Comparison of ENCODE assay signal across 22 mouse cellular contexts in genomic region chr6:148000483-148000882, GRCm38 (mm10). TPM values are rescaled to one million over a fixed set of nuclear protein-coding genes. Genes with fewer than 3 reads are reported as not detected.
"Had no signal": no experiment of that assay in that cellular context is flagged by ENCODE, and none has a peak within 500 bp of the region (broad histone marks: within the 10 kb centered on the region; RNA-seq: fewer than 3 reads in every experiment).

No protein-coding gene starts in this region.

- H3K4me1 ChIP-seq: heart, embryonic 13.5 days; heart, embryonic 15.5 days; hindbrain, embryonic 12.5 days; hindbrain, embryonic 15.5 days; kidney, embryonic 15.5 days; limb, embryonic 13.5 days; limb, embryonic 15.5 days; liver, embryonic 12.5 days had no signal

- H3K9me3 ChIP-seq: heart, embryonic 13.5 days; heart, embryonic 15.5 days; hindbrain, embryonic 12.5 days; hindbrain, embryonic 15.5 days; kidney, embryonic 15.5 days; limb, embryonic 13.5 days; limb, embryonic 15.5 days; liver, embryonic 12.5 days had no signal

- DNase-seq: gastrocnemius, adult 2 months; gastrocnemius, postnatal 14 days; gastrocnemius, postnatal 36 days; heart, adult 11 months; heart, adult 2 months; heart, postnatal 14 days; heart, postnatal 36 days; kidney, adult 11 months; layer of hippocampus, adult 9-11 months; layer of hippocampus, postnatal 36 days; left cerebral cortex, postnatal 4 days had no signal

- H3K4me2 ChIP-seq: heart, embryonic 11.5 days; heart, embryonic 13.5 days; heart, embryonic 15.5 days; hindbrain, embryonic 12.5 days; hindbrain, embryonic 15.5 days; kidney, embryonic 15.5 days; limb, embryonic 13.5 days; limb, embryonic 15.5 days; liver, embryonic 12.5 days had no signal

- H3K9ac ChIP-seq: heart, embryonic 13.5 days; heart, embryonic 15.5 days; hindbrain, embryonic 12.5 days; hindbrain, embryonic 15.5 days; kidney, embryonic 15.5 days; limb, embryonic 13.5 days; limb, embryonic 15.5 days; liver, embryonic 12.5 days had no signal

- ATAC-seq: liver, embryonic 12.5 days had no signal

- H3K4me3 ChIP-seq: gastrocnemius, adult 2 months; heart, adult 2 months; heart, embryonic 13.5 days; heart, embryonic 15.5 days; hindbrain, embryonic 12.5 days; hindbrain, embryonic 15.5 days; kidney, embryonic 15.5 days; limb, embryonic 13.5 days; limb, embryonic 15.5 days; liver, embryonic 12.5 days had no signal

- H3K27me3 ChIP-seq: heart, embryonic 13.5 days; heart, embryonic 15.5 days; hindbrain, embryonic 12.5 days; hindbrain, embryonic 15.5 days; kidney, embryonic 15.5 days; limb, embryonic 13.5 days; limb, embryonic 15.5 days; liver, embryonic 12.5 days had no signal

- H3K27ac ChIP-seq: gastrocnemius, adult 2 months; heart, adult 2 months; heart, embryonic 13.5 days; heart, embryonic 15.5 days; hindbrain, embryonic 12.5 days; hindbrain, embryonic 15.5 days; hindbrain, postnatal 0 days; kidney, embryonic 15.5 days; kidney, postnatal 0 days; limb, embryonic 13.5 days; limb, embryonic 15.5 days; liver, embryonic 12.5 days had no signal

- H3K36me3 ChIP-seq: heart, embryonic 13.5 days; heart, embryonic 15.5 days; hindbrain, embryonic 12.5 days; hindbrain, embryonic 15.5 days; kidney, embryonic 15.5 days; limb, embryonic 13.5 days; limb, embryonic 15.5 days; liver, embryonic 12.5 days had no signal

RNA-seq across cellular contexts. Expression of gene Far2, which starts 46.6 kb away (rescaled TPM):
- polyA plus RNA-seq: heart, adult 2 months had no signal
